Mouse (Mus musculus): ENCODE measurements around the gene Caskin1. TPM values are rescaled to one million over a fixed set of nuclear protein-coding genes. Genes with fewer than 3 reads are reported as not detected.

The Caskin1 gene
- total and polyA plus RNA-seq, 3 experiments: 0.11 TPM; not detected in 2

DNA sequence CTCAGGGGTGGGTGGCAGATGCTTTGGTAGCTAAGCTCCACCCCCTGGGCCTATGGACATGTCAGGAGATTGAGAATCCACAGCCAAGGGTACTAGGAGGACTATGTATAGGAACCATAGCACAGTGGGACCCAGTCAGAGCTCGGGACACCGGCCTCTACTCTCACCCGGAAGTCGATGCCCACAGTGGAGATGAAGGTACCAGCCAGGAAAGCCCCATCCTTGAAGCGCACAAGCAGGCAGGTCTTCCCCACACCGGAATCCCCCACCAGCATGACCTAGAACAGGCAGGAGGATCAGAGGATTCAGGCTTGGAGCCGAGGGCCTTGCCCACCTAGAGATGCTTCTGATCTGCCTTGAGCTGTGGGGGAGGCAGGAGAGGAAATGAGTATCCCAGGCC lies 43.6 kb downstream of the Caskin1 start:
- Histone ChIP-seq H3K4me3 (ENCODE audit: low read depth, low read length) (no peak overlapping the region), H3K4me1 (ENCODE audit: insufficient read depth, low read depth, low read length) (peaks cover 46% of the 10 kb centered on the region), H3K27me3 (ENCODE audit: insufficient read depth, low read length) (peaks cover 25% of the 10 kb centered on the region), H3K36me3 (replicated peaks) (peaks cover 30% of the 10 kb centered on the region), H3K9me3 (replicated peaks) (no peaks in the 10 kb centered on the region)
- DNase-seq (ENCODE audit: low spot score) (no peak), ATAC-seq (ENCODE audit: extremely low read depth, insufficient number of reproducible peaks, low FRiP score, poor library complexity, severe bottlenecking) (no peak)
- TF ChIP-seq TAL1 (conservative IDR thresholded peaks at IDR 0.05; ENCODE audit: low read depth, low read length): no peak
- no peak for TF ChIP-seq GATA1 (IDR thresholded peaks at IDR 0.05; ENCODE audit: borderline replicate concordance, low read length)
- no peak for TF ChIP-seq CTCF (IDR thresholded peaks at IDR 0.05; ENCODE audit: low read depth, low read length)
- no peak for TF ChIP-seq GATA2 (IDR thresholded peaks at IDR 0.05; ENCODE audit: borderline replicate concordance, low read depth, low read length)
- no peak for TF ChIP-seq POLR2AphosphoS5 (IDR thresholded peaks at IDR 0.05; ENCODE audit: insufficient replicate concordance, low read depth, low read length)

DNA sequence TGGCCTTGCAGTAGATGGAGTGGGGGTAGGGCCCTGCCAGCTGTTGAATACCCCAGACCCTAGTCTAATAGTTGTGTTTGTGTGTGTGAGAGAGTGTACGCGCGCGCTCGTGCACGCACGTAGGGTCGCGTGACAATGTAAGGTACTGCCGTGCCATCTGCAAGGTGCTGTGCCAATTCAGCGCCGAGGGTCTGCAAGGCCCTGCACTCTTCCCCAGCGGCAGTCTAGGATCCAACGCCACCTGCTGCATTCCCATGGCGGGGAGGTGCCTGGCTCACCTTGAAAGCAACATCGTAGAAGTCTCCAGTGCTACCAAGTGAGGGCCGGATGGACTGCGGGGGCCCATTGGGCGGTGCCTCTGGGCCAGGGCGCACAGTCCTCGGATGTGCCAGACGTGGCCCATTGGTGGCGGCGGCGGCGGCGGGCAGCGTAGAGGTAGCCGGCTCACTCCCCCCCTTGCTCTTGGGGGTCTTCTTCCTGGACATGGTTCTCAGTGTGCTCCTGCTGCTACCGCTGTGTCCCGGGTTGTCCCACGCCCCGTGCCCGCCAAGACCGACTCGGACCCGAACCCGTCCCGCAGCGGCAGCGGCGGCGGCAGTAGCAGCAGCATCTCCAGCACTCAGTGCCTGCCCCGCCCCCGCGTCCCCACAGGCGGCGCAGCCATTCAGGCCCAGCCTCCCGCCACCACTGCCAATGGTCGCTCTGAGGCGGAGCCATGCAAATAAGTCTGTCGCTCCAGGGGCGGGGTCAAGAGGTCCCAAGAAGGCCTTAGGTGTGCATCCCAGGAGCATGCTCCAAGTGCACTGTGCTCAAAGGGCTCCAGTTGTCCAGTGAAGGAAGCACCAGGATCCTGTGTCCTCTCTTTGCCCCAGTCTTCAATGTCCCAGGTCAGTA lies 44.9 kb downstream of the Caskin1 start:
- peak overlapping the region; percentile 51; the same call in 1 of the 2 replicates for H3K4me3 ChIP-seq (ENCODE audit: low read depth, low read length)
- ATAC-seq (ENCODE audit: extremely low read depth, insufficient number of reproducible peaks, low FRiP score, poor library complexity, severe bottlenecking) (peak; percentile 65), DNase-seq (ENCODE audit: low spot score) (peak; percentile 76)
- H3K27me3 ChIP-seq (ENCODE audit: insufficient read depth, low read length): peaks cover 37% of the 10 kb centered on the region
- TF ChIP-seq CTCF (IDR thresholded peaks at IDR 0.05; ENCODE audit: low read depth, low read length): no peak
- no peak for TF ChIP-seq GATA2 (IDR thresholded peaks at IDR 0.05; ENCODE audit: borderline replicate concordance, low read depth, low read length)
- no peak for TF ChIP-seq TAL1 (conservative IDR thresholded peaks at IDR 0.05; ENCODE audit: low read depth, low read length)
- no peak for TF ChIP-seq GATA1 (IDR thresholded peaks at IDR 0.05; ENCODE audit: borderline replicate concordance, low read length)
- no peak for TF ChIP-seq POLR2AphosphoS5 (IDR thresholded peaks at IDR 0.05; ENCODE audit: insufficient replicate concordance, low read depth, low read length)
- peaks cover 49% of the 10 kb centered on the region for H3K4me1 ChIP-seq (ENCODE audit: insufficient read depth, low read depth, low read length)
- no peaks in the 10 kb centered on the region for H3K9me3 ChIP-seq (replicated peaks)
- H3K36me3 ChIP-seq (replicated peaks): peaks cover 30% of the 10 kb centered on the region

GRCm38 (mm10) chr17:24534160-24534718 lies 45.8 kb downstream of the Caskin1 start, which contains the start of gene Rab26:
Rab26 (minus strand) TSS chr17:24534210.
- H3K4me1 ChIP-seq (ENCODE audit: insufficient read depth, low read depth, low read length): peaks cover 46% of the 10 kb centered on the region
- DNase-seq (ENCODE audit: low spot score) (no peak), ATAC-seq (ENCODE audit: extremely low read depth, insufficient number of reproducible peaks, low FRiP score, poor library complexity, severe bottlenecking) (no peak)
- peaks cover 22% of the 10 kb centered on the region for H3K36me3 ChIP-seq (replicated peaks)
- H3K27me3 ChIP-seq (ENCODE audit: insufficient read depth, low read length): peaks cover 39% of the 10 kb centered on the region
- no peak for TF ChIP-seq POLR2AphosphoS5 (IDR thresholded peaks at IDR 0.05; ENCODE audit: insufficient replicate concordance, low read depth, low read length)
- TF ChIP-seq CTCF (IDR thresholded peaks at IDR 0.05; ENCODE audit: low read depth, low read length): no peak
- TF ChIP-seq TAL1 (conservative IDR thresholded peaks at IDR 0.05; ENCODE audit: low read depth, low read length): no peak
- no peak for TF ChIP-seq GATA1 (IDR thresholded peaks at IDR 0.05; ENCODE audit: borderline replicate concordance, low read length)
- no peak for TF ChIP-seq GATA2 (IDR thresholded peaks at IDR 0.05; ENCODE audit: borderline replicate concordance, low read depth, low read length)
- H3K4me3 ChIP-seq (ENCODE audit: low read depth, low read length): peak within 1 kb of the TSS; percentile 51; the same call in 1 of the 2 replicates
- H3K9me3 ChIP-seq (replicated peaks): no peaks in the 10 kb centered on the region

DNA sequence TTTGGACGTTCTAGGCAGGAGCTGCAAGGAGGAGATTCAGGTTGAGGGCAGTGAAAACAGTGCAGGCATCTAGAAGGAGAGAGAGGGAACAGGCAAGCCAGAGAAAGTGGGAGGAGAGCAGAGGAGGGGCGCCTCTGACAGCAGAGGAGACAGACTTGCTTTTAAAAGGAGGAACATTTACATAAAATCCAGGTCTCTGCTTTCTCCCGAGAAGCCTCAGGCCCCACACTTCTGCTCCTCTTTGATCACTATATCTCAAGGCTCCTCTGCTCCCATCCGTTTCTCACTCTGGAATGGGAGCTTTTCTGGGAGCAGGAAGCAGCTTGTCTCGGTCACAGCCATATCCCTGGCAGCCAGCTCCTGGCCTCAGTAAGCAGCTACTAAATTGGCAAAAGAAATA lies 46.9 kb downstream of the Caskin1 start:
- Histone ChIP-seq H3K36me3 (replicated peaks) (peaks cover 11% of the 10 kb centered on the region), H3K4me1 (ENCODE audit: insufficient read depth, low read depth, low read length) (peaks cover 37% of the 10 kb centered on the region), H3K27me3 (ENCODE audit: insufficient read depth, low read length) (peaks cover 39% of the 10 kb centered on the region), H3K9me3 (replicated peaks) (no peaks in the 10 kb centered on the region), H3K4me3 (ENCODE audit: low read depth, low read length) (no peak overlapping the region)
- no peak for TF ChIP-seq GATA1 (IDR thresholded peaks at IDR 0.05; ENCODE audit: borderline replicate concordance, low read length)
- TF ChIP-seq CTCF (IDR thresholded peaks at IDR 0.05; ENCODE audit: low read depth, low read length): no peak
- no peak for TF ChIP-seq POLR2AphosphoS5 (IDR thresholded peaks at IDR 0.05; ENCODE audit: insufficient replicate concordance, low read depth, low read length)
- TF ChIP-seq GATA2 (IDR thresholded peaks at IDR 0.05; ENCODE audit: borderline replicate concordance, low read depth, low read length): no peak
- no peak for TF ChIP-seq TAL1 (conservative IDR thresholded peaks at IDR 0.05; ENCODE audit: low read depth, low read length)
- no peak for DNase-seq (ENCODE audit: low spot score)
- no peak for ATAC-seq (ENCODE audit: extremely low read depth, insufficient number of reproducible peaks, low FRiP score, poor library complexity, severe bottlenecking)

DNA sequence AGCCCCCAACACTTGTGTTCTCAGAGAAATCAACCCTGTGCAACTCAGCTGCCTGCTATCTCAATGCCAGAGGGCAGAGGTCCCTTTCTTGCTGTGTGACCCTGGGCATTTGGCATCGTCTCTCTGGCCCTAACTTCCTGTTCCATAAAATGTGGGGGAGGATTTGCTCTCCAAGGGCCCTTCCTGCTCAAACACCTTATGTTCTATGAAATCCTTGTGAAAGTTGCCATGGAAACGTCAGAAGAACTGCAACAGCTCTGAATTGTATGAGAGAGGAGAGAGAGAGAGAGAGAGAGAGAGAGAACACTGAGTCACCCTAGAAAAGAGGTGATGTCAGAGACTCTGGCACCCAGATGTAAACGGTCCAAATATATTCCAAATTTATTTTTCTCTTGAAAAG lies 49.1 kb downstream of the Caskin1 start:
- Histone ChIP-seq H3K9me3 (replicated peaks) (no peaks in the 10 kb centered on the region), H3K4me1 (ENCODE audit: insufficient read depth, low read depth, low read length) (peaks cover 21% of the 10 kb centered on the region), H3K27me3 (ENCODE audit: insufficient read depth, low read length) (peaks cover 39% of the 10 kb centered on the region), H3K36me3 (replicated peaks) (no peaks in the 10 kb centered on the region), H3K4me3 (ENCODE audit: low read depth, low read length) (no peak overlapping the region)
- TF ChIP-seq GATA1 (IDR thresholded peaks at IDR 0.05; ENCODE audit: borderline replicate concordance, low read length) (no peak), TAL1 (conservative IDR thresholded peaks at IDR 0.05; ENCODE audit: low read depth, low read length) (no peak), GATA2 (IDR thresholded peaks at IDR 0.05; ENCODE audit: borderline replicate concordance, low read depth, low read length) (no peak), CTCF (IDR thresholded peaks at IDR 0.05; ENCODE audit: low read depth, low read length) (no peak), POLR2AphosphoS5 (IDR thresholded peaks at IDR 0.05; ENCODE audit: insufficient replicate concordance, low read depth, low read length) (no peak)
- DNase-seq (ENCODE audit: low spot score): no peak
- no peak for ATAC-seq (ENCODE audit: extremely low read depth, insufficient number of reproducible peaks, low FRiP score, poor library complexity, severe bottlenecking)

DNA sequence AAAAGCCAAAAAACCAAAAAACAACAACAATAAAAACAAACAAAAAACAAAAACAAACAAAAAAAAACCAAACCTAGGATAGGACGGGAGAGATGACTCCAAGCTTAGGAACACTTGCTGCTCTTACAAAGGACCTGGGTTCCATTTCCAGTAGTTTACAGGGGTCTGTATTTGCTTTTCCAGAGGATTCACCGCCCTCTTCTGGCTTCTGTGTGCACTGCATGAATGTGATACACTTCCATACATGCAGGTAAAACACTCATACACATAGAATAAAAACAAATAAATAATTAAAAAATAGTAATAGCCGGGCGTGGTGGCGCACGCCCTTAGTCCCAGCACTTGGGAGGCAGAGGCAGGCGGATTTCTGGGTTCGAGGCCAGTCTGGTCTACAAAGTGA lies 50.5 kb downstream of the Caskin1 start:
- TF ChIP-seq POLR2AphosphoS5 (IDR thresholded peaks at IDR 0.05; ENCODE audit: insufficient replicate concordance, low read depth, low read length) (no peak), TAL1 (conservative IDR thresholded peaks at IDR 0.05; ENCODE audit: low read depth, low read length) (no peak), CTCF (IDR thresholded peaks at IDR 0.05; ENCODE audit: low read depth, low read length) (no peak), GATA1 (IDR thresholded peaks at IDR 0.05; ENCODE audit: borderline replicate concordance, low read length) (no peak), GATA2 (IDR thresholded peaks at IDR 0.05; ENCODE audit: borderline replicate concordance, low read depth, low read length) (no peak)
- DNase-seq (ENCODE audit: low spot score): no peak
- H3K9me3 ChIP-seq (replicated peaks): no peaks in the 10 kb centered on the region
- H3K4me1 ChIP-seq (ENCODE audit: insufficient read depth, low read depth, low read length): peaks cover 8% of the 10 kb centered on the region
- ATAC-seq (ENCODE audit: extremely low read depth, insufficient number of reproducible peaks, low FRiP score, poor library complexity, severe bottlenecking): no peak
- no peaks in the 10 kb centered on the region for H3K36me3 ChIP-seq (replicated peaks)
- no peak overlapping the region for H3K4me3 ChIP-seq (ENCODE audit: low read depth, low read length)
- H3K27me3 ChIP-seq (ENCODE audit: insufficient read depth, low read length): peaks cover 35% of the 10 kb centered on the region
